Mouse (Mus musculus) megakaryocyte, embryonic 14.5 days (primary cell): ENCODE results near the gene Caskin2.

ENCODE experiments used
- FLI1 ChIP-seq: IDR thresholded peaks from 2 replicates; pipeline ENCODE4 v1.6.1; 2012; ENCODE audit warnings: low read length, inconsistent platforms, mixed read lengths
- GATA1 ChIP-seq: IDR thresholded peaks from 3 replicates; pipeline ENCODE4 v1.6.1; 2012; ENCODE audit warnings: mixed read lengths, low read length, inconsistent platforms, borderline replicate concordance

- TF ChIP-seq GATA1: no peak
- no peak for TF ChIP-seq FLI1
Observed at GRCm38 (mm10) chr11:115775821-115776665, 37.4 kb downstream of the Caskin2 start.
